Mouse (Mus musculus): ENCODE data around the gene Mamdc2.

DNA sequence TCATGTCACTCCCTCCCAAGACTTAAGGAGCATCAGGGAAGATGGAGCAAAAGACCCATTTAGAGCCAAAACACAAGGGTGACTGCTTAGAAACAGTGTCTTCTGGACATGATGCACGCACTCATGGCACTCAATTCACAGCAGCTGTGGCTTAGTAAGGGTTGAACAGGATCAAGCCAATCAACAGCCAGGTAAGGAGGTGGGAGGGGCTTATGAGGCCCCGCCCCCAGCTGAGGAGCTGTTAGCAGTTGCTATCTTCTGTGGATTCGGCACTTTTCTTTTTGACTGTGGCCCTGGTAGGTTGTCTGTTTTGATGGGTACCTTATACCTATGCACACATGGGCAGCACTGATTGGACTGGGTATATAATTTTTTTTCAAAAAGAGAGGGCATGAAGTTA is 48.3 kb upstream of the Mamdc2 start:
- TF ChIP-seq CTCF (IDR thresholded peaks at IDR 0.05; ENCODE audit: insufficient read depth, low read depth, low read length) (no peak), POLR2A (IDR thresholded peaks at IDR 0.05; ENCODE audit: insufficient read depth, low read depth, low read length) (no peak)

All from olfactory bulb, adult 2 months (tissue).